Mouse (Mus musculus) lung, adult 2 months (tissue): ENCODE results near the gene Bbc3. TPM values are rescaled to one million over a fixed set of nuclear protein-coding genes. Genes with fewer than 3 reads are reported as not detected.
A peak's percentile ranks its signal among the peaks of the same experiment; 100 is the strongest.
"Not testable (repeated sequence)": the region's sequence is repeated elsewhere in the genome, so short reads cannot be mapped to it uniquely, and the experiment has no call there.

Source experiments
- DNase-seq: peaks from one replicate; pipeline ENCODE4 v3.0.0; 2022
- H3K4me1 ChIP-seq: fragments of 200-500 bp; 2 replicates; pipeline ENCODE4 v1.6.1; 2011; ENCODE audit warnings: low read length; ENCODE audit not compliant: control insufficient read depth, insufficient read depth
- H3K4me3 ChIP-seq: fragments of 200-500 bp; replicated peaks from 2 replicates; pipeline ENCODE3; 2011; ENCODE audit warnings: low read depth, mild to moderate bottlenecking, control low read depth, low read length; ENCODE audit errors: extremely low read depth
- CTCF ChIP-seq: fragments of 200-500 bp; IDR thresholded peaks from 2 replicates; pipeline ENCODE4 v1.5.1; 2011; ENCODE audit warnings: mild to moderate bottlenecking, low read length, control low read depth; ENCODE audit not compliant: insufficient read depth
- POLR2A ChIP-seq: fragments of 200-500 bp; IDR thresholded peaks from 2 replicates; pipeline ENCODE4 v1.6.1; 2011; ENCODE audit warnings: low read depth, mild to moderate bottlenecking, control low read depth, low read length, borderline replicate concordance; ENCODE audit errors: extremely low read depth
- WGBS: fragments of 180-500 bp; shearing (Covaris S2); methylation state at CpG from one replicate; pipeline ENCODE4 v1.1.7; 2018; 5-methylcytosine and 5-hydroxymethylcytosine counted together
- polyA plus RNA-seq: library from polyadenylated mRNA; depleted of rRNA; stranded (reverse); fragments of >200 nt; gene quantifications from 2 replicates; pipeline ENCODE4 v1.2.3, GENCODE M21; 2012; rRNA removed

The Bbc3 gene
- polyA plus RNA-seq, result 31.8 and 48.2 TPM in 2 replicates

DNA sequence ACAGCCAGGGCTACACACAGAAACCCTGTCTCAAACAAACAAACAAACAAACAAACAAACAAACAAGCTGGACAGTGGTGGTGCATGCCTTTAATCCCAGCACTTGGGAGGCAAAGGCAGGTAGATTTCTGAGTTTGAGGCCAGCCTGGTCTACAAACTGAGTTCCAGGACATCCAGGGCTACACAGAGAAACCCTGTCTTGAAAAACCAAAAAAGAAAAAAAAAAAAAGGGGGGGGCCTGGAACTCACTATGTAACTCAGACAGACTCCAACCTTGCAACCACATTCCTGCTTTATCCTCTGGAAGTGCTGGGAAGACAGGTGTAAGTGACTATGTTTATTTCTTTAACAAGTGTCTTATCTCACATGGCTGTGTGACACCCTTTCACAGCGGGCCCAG lies at the start of gene Bbc3:
Bbc3 (plus strand) TSS at position 301 of the 400 bp plus-strand sequence.
- WGBS, result 38% methylated on average over 1 of the region's 1 CpGs
- DNase-seq, H3K4me1 ChIP-seq: not testable (repeated sequence)
- peak within 1 kb of the TSS; percentile 53 for H3K4me3 ChIP-seq

DNA sequence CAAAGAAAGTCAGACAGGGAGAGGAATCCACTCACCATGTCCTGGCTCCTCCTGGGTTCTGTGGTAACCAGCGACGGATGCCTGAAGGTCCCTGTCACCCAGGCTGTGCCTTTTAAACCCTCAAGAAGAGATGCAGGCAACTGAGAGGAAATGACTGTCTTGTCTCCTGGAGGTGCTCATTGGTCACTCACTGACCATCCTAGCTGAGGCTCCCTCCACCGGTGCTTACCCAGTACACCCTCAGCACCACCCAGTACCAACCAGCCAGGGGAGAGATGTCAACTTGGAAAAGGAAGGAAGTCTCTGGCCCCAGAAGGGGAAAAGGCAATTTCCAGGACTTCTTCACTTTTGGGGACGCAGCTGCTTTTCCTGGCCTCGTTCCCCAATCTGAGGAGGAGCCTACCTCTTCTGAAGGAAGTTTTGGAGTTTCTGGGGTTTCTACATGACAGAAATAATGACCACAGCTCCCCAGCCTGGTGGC lies 49.0 kb upstream of the Bbc3 start, which contains the start of gene C5ar1:
C5ar1 (minus strand) TSS at position 431 of the 481 bp plus-strand sequence.
- no peak within 1 kb of the TSS for H3K4me3 ChIP-seq
- DNase-seq, result no peak
- H3K4me1 ChIP-seq, result no peaks in the 10 kb centered on the region
- no peak for TF ChIP-seq CTCF
- TF ChIP-seq POLR2A, result peak; percentile 40; the same call in 1 of the 2 replicates
- WGBS, result 71% methylated on average over 5 of the region's 5 CpGs

DNA sequence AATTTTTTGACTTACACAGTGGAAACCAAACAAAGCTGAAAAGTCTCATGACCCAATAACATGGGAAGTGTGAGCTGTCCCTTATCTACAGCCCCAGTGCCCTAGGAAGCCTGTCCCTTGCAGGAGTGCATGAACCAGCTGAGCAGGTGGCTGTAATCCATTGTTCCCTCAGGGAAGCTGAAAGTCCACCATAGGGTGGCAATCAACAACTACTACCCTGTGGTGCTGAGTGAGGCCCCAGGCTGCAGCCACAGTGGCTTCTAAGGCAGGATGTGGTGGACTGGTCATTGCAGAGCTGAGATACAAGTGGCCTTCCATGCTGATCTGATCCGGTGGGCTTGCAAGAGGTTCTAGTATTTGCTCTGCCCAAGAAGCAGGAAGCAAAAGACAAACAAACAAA lies 47.1 kb upstream of the Bbc3 start:
- TF ChIP-seq POLR2A, result no peak
- TF ChIP-seq CTCF, result no peak
- 24% methylated on average over 1 of the region's 1 CpGs for WGBS
- H3K4me3 ChIP-seq, result no peak overlapping the region
- no peaks in the 10 kb centered on the region for H3K4me1 ChIP-seq
- DNase-seq, result no peak

DNA sequence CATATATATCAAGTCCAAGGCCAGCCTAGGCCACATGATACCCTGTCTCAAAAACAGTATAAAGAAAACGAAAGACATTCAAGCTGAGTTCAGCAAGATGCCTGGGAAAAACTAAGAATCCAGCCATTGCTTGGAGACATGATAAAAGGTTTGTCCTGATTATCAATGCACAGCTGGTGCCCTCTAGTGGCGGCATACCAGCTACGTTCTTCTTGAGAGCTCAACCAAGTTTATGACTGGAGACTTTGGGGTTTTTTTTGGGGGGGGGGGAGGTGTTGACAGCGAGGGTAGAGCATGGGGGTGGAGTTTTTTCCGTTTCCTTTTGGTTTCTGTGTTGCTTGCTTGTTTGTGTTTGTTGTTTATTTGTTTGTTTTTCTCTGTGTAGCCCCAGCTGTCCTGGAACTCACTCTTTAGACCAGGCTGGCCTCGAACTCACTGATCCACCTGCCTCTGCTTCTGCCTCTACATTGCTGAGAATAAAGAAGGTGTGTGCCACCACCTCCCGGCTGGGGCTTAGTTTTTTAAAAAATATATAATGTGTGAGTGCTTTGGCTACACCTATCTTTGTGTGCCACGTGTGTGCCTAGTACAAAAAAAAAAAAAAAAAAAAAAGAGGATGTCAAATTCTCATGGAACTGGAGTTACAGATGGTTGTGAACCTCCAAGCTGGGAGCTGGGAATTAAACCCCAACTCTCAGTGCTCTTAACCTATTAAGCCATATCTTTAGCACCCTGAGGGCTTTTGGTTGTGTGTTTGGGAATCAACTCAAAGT lies 45.0 kb upstream of the Bbc3 start:
- DNase-seq, result peak; percentile 75
- TF ChIP-seq CTCF (peak; percentile 63), POLR2A (no peak)
- no peaks in the 10 kb centered on the region for H3K4me1 ChIP-seq
- H3K4me3 ChIP-seq, result no peak overlapping the region
- WGBS, result 29% methylated on average over 8 of the region's 8 CpGs

DNA sequence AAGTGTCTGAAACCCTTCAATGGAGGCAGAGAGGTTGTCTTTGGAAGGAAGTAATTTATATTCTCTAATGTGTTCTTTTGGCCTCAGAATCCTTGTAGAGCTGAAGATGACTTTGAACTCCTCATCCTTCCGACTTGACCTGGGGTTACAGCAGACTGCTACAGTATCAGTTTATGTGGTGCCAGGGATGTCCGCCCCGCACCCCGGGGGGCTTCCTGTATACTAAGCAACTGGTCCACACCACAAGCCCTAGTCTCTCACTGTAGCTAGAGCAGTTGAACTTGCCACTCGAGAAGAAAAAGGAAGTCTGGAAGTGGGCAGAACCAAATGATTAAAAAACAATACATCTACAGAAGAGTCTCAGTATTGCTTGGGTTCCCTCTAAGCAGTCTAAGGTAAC lies 44.4 kb upstream of the Bbc3 start:
- WGBS, result 57% methylated on average over 5 of the region's 5 CpGs
- TF ChIP-seq POLR2A, result no peak
- TF ChIP-seq CTCF, result no peak
- Histone ChIP-seq H3K4me3 (no peak overlapping the region), H3K4me1 (no peaks in the 10 kb centered on the region)
- DNase-seq, result no peak

DNA sequence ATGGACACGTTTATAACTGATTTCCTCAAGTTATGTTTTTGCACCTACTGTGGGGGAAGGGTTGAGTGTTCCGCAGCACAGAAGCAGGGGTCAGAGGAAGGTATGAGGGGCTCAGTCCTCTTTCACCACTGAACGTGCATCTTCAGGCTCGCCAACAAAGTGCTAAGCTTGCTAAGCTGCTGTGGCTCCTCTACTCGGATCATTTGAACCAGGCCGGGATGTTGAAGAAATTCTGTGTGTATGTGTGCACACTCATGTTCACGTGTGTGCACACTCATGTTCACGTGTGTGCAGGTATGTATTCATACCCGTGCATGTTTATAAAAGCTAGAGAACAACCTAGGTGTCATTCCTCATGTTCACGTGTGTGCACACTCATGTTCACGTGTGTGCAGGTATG lies 42.3 kb upstream of the Bbc3 start:
- DNase-seq, result no peak
- H3K4me3 ChIP-seq, result no peak overlapping the region
- H3K4me1 ChIP-seq, result no peaks in the 10 kb centered on the region
- 83% methylated on average over 11 of the region's 11 CpGs for WGBS
- no peak for TF ChIP-seq CTCF
- no peak for TF ChIP-seq POLR2A

DNA sequence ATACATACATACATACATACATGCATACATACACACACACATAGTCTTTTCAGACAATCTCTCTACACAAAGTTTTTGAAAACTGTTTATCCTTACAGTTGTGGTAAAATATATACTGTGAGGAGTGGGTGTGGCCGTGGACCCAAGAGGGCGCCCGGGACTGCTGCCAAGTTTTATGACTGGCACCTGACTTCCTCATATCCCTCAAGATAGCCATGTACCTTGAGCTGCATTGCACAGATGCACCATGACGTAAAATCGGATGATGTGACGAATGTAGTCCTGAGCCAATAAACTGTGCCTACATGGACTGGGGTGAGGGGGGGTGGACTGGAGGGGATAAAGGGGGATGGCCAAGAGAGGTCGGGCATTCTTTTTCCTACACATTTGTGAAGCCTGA lies 41.6 kb upstream of the Bbc3 start:
- 51% methylated on average over 7 of the region's 7 CpGs for WGBS
- not testable (repeated sequence) for DNase-seq, H3K4me1 ChIP-seq, H3K4me3 ChIP-seq

DNA sequence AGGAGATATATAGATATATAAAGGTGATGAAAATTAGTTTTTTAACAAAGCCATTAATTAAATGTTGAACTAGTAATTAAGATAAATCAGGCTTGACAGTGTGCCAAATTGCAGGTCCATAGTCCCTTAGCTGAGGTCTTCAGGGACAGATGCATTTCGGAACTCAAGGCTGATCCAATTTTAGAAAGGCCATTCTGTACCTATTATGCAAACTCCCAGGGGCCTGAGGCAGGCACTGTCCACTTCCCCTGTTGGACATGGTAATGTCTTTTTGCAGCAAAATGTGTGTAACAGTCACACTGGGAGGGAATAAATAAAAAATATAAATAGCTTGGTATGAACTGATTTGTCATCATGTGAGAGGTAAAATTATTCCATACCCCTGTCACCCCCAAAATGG lies 37.1 kb upstream of the Bbc3 start:
- DNase-seq, result no peak
- TF ChIP-seq CTCF (no peak), POLR2A (no peak)
- Histone ChIP-seq H3K4me1 (peaks cover 10% of the 10 kb centered on the region), H3K4me3 (no peak overlapping the region)
- 69% methylated on average over 1 of the region's 1 CpGs for WGBS

DNA sequence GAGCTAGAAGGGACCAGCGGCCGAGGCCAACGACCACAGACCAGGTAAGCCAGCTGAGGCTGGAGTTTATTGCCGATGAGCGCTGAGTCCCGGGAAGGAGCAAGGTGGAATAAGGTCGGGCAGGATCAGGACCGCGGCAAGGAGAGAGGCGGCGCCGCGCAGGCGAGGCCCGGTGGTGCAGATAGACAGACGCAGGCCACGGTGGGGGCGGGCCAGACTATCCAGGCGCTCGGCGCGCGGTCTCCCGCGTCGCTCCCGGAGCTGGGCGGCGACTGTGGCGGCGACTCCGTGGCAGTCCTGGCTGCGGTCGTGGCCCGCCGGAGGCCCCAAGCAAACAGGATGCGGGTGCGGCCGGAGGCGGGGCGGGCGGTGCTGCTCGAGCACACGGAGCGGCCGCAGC lies 35.5 kb upstream of the Bbc3 start:
- Histone ChIP-seq H3K4me3 (peak overlapping the region; percentile 86), H3K4me1 (peaks cover 10% of the 10 kb centered on the region)
- DNase-seq, result peak; percentile 55
- TF ChIP-seq CTCF, result no peak
- no peak for TF ChIP-seq POLR2A
- 1% methylated on average over 45 of the region's 46 CpGs for WGBS

DNA sequence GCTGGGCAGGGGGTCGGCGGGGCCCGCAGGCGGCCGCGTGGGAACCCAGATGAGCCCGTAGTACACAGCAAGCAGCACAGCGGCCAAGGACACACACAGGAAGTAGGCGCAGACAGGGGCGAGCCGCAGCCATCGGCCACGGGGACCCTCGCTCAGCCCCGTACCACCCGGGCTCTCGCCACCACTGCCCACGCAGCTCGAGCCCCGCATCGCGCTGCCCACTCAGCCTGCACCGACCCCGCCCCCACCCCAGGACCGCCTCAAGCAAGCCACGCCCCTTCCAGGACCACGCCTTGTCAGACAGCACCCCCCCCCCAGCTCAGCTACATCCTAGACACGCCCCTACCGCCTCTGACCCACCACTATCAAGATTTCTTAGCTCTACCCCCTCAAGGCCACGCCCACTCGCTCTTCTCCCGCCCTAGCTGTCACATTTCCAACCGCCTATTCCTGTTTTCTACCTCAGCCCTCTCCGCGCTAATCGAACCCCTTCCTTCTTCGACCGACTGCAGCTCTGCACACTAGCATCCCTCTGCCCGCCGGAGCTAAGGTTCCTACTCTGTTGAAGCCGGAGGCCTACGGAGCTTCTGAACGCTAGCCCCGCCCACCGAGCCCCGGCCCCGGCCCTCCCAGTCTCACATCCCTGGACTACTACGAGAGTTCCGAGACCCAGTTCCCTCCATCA lies 35.0 kb upstream of the Bbc3 start, which contains the start of gene Inafm1:
Inafm1 (minus strand) TSS at position 537 of the 685 bp plus-strand sequence.
- Histone ChIP-seq H3K4me1 (peaks cover 10% of the 10 kb centered on the region), H3K4me3 (peak within 1 kb of the TSS; percentile 86)
- TF ChIP-seq POLR2A, result peak; percentile 15; the same call in 1 of the 2 replicates
- no peak for TF ChIP-seq CTCF
- under 1% methylated on average over 49 of the region's 49 CpGs for WGBS
- peak; percentile 82 for DNase-seq
